Mouse (Mus musculus) E14TG2a.4 (cell line): ENCODE measurements around the gene Ttll8.

ENCODE experiments used
- H3K27me3 ChIP-seq: 2 replicates; pipeline ENCODE4 v1.6.1; 2014; ENCODE audit warnings: low read length, control low read depth; ENCODE audit not compliant: insufficient read depth
- H3K36me3 ChIP-seq: 2 replicates; pipeline ENCODE4 v1.6.1; 2014; ENCODE audit warnings: low read length, control low read depth; ENCODE audit not compliant: insufficient read depth
- H3K4me1 ChIP-seq: replicated peaks from 2 replicates; pipeline ENCODE4 v1.6.1; 2014; ENCODE audit warnings: low read depth, low read length, control low read depth
- H3K4me3 ChIP-seq: replicated peaks from 2 replicates; pipeline ENCODE4 v1.5.1; 2014; ENCODE audit warnings: mild to moderate bottlenecking, low read length
- H3K9me3 ChIP-seq: 2 replicates; pipeline ENCODE4 v1.6.1; 2014; ENCODE audit warnings: low read length, control low read depth
- CTCF ChIP-seq: conservative IDR thresholded peaks from 2 replicates; pipeline ENCODE4 v1.5.1; 2014; ENCODE audit warnings: low read length
- NANOG ChIP-seq: IDR thresholded peaks from 2 replicates; pipeline ENCODE4 v1.6.1; 2014; ENCODE audit warnings: borderline replicate concordance, low read length, mixed read lengths
- POU5F1 ChIP-seq: IDR thresholded peaks from 2 replicates; pipeline ENCODE4 v1.6.1; 2014; ENCODE audit warnings: low read length, borderline replicate concordance

Ttll8 gene

DNA sequence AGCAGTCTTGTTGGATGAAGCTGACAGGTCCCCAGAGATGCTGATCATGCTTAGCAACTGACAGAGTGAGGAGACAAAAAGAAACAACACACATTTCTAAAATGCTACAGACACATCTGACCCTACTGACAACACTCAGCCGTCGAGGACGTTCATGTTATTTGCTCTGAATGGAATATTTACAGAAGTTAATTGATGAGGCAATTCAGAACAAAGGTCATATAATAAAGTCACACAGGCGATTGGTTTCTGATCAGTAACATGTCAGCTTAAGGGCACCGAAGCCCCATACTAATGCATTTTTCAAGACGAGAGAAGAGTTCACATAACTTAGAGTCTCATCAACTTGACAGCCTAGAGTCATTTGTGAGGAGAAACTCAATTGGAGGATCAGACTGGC is 58.3 kb downstream of the Ttll8 start:
- Histone ChIP-seq H3K4me3 (no peak overlapping the region), H3K4me1 (peaks cover 43% of the 10 kb centered on the region), H3K36me3 (no peaks in the 10 kb centered on the region), H3K9me3 (peaks cover 10% of the 10 kb centered on the region), H3K27me3 (no peaks in the 10 kb centered on the region)
- TF ChIP-seq POU5F1 (no peak), CTCF (no peak), NANOG (no peak)

DNA sequence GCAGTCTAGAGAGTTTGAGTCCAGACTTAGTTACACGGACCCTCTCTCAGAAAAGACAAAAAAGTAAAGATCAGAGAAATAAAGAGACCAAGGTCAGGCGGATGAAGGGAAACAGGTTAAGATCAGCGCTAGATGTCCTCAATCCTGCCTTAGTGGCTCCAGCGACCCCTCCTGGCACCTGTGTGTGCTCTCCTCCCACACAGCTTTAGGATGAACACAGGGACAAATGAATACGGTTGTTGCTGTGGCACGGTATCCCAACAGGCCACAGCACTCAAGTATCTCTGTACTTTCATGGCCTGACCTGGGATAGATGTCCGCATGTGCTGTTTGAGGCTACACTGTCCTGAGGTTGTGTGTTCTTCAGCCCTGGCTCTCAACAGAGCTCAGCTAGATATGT is 59.1 kb downstream of the Ttll8 start:
- no peaks in the 10 kb centered on the region for H3K36me3 ChIP-seq
- no peak overlapping the region for H3K4me3 ChIP-seq
- H3K4me1 ChIP-seq: peaks cover 47% of the 10 kb centered on the region
- TF ChIP-seq NANOG: no peak
- TF ChIP-seq CTCF: no peak
- no peak for TF ChIP-seq POU5F1
- H3K27me3 ChIP-seq: 0 out of 2 replicates have a peak, but pooled peaks cover 2% of the 10 kb centered on the region
- peaks cover 10% of the 10 kb centered on the region for H3K9me3 ChIP-seq

GRCm38 (mm10) chr15:88892876-88893275 is 61.3 kb downstream of the Ttll8 start:
- Histone ChIP-seq H3K36me3 (no peaks in the 10 kb centered on the region), H3K4me3 (no peak overlapping the region), H3K27me3 (peaks cover 13% of the 10 kb centered on the region; the same call in 1 of the 2 replicates), H3K9me3 (peaks cover 10% of the 10 kb centered on the region), H3K4me1 (peaks cover 62% of the 10 kb centered on the region)
- TF ChIP-seq POU5F1 (no peak), CTCF (no peak), NANOG (0 out of 2 replicates have a peak, but pooled peaks have one; percentile 34)

- TF ChIP-seq CTCF (no peak), POU5F1 (no peak), NANOG (no peak)
- Histone ChIP-seq H3K4me1 (peaks cover 62% of the 10 kb centered on the region), H3K9me3 (peaks cover 10% of the 10 kb centered on the region), H3K36me3 (no peaks in the 10 kb centered on the region), H3K4me3 (no peak overlapping the region), H3K27me3 (peaks cover 13% of the 10 kb centered on the region; the same call in 1 of the 2 replicates)
Measured at GRCm38 (mm10) chr15:88892252-88892651, 62.0 kb downstream of the Ttll8 start.

DNA sequence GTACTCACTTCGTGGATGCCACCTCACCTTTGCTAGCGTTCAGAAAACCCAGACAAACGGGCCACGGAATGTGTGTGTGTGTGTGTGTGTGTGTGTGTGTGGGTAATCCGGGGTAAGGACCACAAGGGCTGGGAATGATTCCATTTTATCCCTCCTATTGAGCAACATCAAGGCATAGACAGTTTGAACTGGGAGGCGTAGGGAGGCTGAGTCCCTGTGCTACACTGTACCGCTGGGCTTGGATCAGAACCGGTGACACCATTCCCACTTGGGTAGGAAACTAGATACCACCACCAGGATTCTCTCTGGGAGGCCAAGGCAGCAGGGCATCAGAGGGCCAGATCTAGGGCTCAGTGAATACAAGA is 62.6 kb downstream of the Ttll8 start:
- H3K27me3 ChIP-seq: peaks cover 13% of the 10 kb centered on the region; the same call in 1 of the 2 replicates

GRCm38 (mm10) chr15:88890751-88891675 is 63.2 kb downstream of the Ttll8 start:
- Histone ChIP-seq H3K4me3 (peak overlapping the region; percentile 80), H3K4me1 (peaks cover 62% of the 10 kb centered on the region), H3K9me3 (peaks cover 10% of the 10 kb centered on the region), H3K27me3 (peaks cover 13% of the 10 kb centered on the region; the same call in 1 of the 2 replicates), H3K36me3 (no peaks in the 10 kb centered on the region)
- TF ChIP-seq NANOG: no peak
- no peak for TF ChIP-seq CTCF
- TF ChIP-seq POU5F1: no peak

More for the DNA sequence above, 62.6 kb downstream of the Ttll8 start:
- no peak for TF ChIP-seq POU5F1
- TF ChIP-seq NANOG: no peak
- TF ChIP-seq CTCF: no peak
- H3K36me3 ChIP-seq: no peaks in the 10 kb centered on the region
- peak overlapping the region; percentile 80 for H3K4me3 ChIP-seq
- peaks cover 10% of the 10 kb centered on the region for H3K9me3 ChIP-seq
- H3K4me1 ChIP-seq: peaks cover 62% of the 10 kb centered on the region

DNA sequence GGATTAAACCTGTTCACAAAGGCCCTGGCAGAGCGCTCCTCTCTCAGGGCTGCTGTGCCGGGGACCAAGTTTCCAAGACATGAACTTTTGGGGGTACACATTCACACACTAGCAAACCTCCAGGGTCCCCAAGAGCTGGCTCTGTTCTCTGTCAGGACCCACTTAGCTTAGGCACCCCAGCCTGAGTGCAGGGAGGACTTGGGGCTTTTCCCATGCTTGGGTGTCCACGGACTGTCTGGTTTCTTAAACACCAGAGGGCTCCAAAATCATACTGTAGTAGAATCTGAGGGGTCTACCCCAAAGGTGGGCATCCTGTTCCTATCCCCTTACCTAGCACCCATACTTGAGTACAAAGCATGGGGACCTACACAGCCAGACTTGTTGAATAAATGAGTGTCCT is 64.2 kb downstream of the Ttll8 start:
- H3K27me3 ChIP-seq: peaks cover 13% of the 10 kb centered on the region; the same call in 1 of the 2 replicates
- peaks cover 10% of the 10 kb centered on the region for H3K9me3 ChIP-seq
- no peak for TF ChIP-seq POU5F1
- TF ChIP-seq CTCF: no peak
- no peak for TF ChIP-seq NANOG
- H3K4me3 ChIP-seq: peak overlapping the region; percentile 80
- no peaks in the 10 kb centered on the region for H3K36me3 ChIP-seq
- H3K4me1 ChIP-seq: peaks cover 58% of the 10 kb centered on the region

DNA sequence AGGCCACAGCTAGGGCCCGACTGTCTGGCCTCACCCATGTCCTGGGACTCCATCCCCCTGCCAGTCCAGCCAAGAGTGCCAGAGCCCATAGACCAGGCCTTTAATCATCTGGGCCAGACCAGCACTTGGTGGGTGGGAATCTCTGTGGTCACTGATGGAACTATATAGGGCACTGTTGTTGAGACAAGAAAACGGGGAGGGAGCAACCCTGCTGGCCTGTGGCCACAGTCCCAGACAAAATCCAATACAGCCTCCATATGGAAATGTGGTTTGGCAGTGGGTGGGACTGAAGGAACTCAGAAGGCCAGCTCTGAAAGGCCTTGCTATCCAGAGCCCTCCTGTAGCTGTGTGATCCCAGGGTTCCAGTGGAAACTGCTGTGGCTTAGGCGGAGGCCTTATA is 65.2 kb downstream of the Ttll8 start:
- H3K36me3 ChIP-seq: no peaks in the 10 kb centered on the region
- H3K4me1 ChIP-seq: peaks cover 56% of the 10 kb centered on the region
- H3K4me3 ChIP-seq: no peak overlapping the region
- H3K27me3 ChIP-seq: peaks cover 13% of the 10 kb centered on the region; the same call in 1 of the 2 replicates
- TF ChIP-seq NANOG (no peak), POU5F1 (no peak), CTCF (no peak)
- peaks cover 10% of the 10 kb centered on the region for H3K9me3 ChIP-seq
